ENCODE assay signal across 11 mouse cellular contexts in the genomic region with DNA sequence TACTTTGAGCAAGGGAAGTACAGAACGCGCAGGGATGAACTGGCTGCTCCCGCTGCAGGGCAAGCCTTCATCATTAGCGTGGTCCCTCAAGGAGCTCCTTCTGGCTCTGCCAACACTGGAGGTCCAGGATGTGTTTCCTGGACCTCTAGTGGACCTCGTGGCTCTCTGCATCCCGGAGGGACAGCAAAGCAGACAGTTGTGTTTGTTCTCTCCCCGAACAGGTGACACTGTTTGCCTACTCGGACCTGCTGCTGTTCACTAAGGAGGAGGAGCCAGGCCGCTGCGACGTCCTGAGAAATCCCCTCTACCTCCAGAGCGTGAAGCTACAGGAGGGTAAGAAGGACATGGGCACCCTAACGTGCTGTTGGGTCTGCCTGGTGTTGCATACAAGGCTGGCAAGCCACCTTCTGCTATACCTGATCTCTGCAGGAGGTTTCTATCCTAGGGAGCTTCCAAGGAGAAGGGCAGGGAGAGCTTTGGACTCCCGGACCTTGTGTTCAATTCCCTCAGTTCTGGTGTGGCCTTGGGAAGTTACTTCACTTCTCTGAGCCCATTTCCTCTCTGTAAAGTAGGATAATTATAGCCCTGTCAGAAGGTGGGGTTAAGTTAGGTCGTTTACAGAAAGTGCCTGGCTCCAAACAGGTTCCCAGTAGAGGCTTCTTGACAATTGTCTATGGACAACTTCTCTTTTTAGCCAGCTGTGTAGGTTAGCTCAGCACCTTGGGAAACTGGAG.
DNase-seq lines count a peak whose midpoint lies in the region; ATAC-seq and TF ChIP-seq lines count a peak whose summit lies in the region.
"Had no signal": no experiment of that assay in that cellular context is flagged by ENCODE, and none has a peak within 500 bp of the region (broad histone marks: within the 10 kb centered on the region; RNA-seq: fewer than 3 reads in every experiment).

No protein-coding gene starts in this region.

- H3K27me3 ChIP-seq in heart, embryonic 14.5 days (ENCODE audit: control insufficient read depth, insufficient read depth, low read length) = peaks cover 20% of the 10 kb centered on the region; the same call in 1 of the 2 replicates
- H3K27me3 ChIP-seq in lung, embryonic 15.5 days = no peaks in the 10 kb centered on the region
- H3K27me3 ChIP-seq in intestine, embryonic 15.5 days (replicated peaks) = no peaks in the 10 kb centered on the region
- H3K27me3 ChIP-seq in small intestine, adult 2 months (ENCODE audit: control insufficient read depth, insufficient read depth, low read length) = no peaks in the 10 kb centered on the region

- TF ChIP-seq POLR2A in small intestine, adult 2 months (IDR thresholded peaks at IDR 0.05; ENCODE audit: low read depth, low read length) = no peak

- H3K36me3 ChIP-seq in heart, embryonic 14.5 days (ENCODE audit: control insufficient read depth, insufficient read depth, low read length) = peaks cover 31% of the 10 kb centered on the region
- no peaks in the 10 kb centered on the region for H3K36me3 ChIP-seq in lung, embryonic 15.5 days
- H3K36me3 ChIP-seq in intestine, embryonic 15.5 days = no peaks in the 10 kb centered on the region
- H3K36me3 ChIP-seq in small intestine, adult 2 months (ENCODE audit: control insufficient read depth, insufficient read depth, low read length) = peaks cover 3% of the 10 kb centered on the region

- no peak for ATAC-seq in heart, embryonic 14.5 days (ENCODE audit: insufficient number of reproducible peaks, insufficient read depth, low FRiP score, low read depth)
- no peak for ATAC-seq in lung, embryonic 15.5 days (ENCODE audit: borderline replicate concordance, extremely low read depth, low FRiP score, low TSS enrichment)
- peak; percentile 27; the same call in 1 of the 2 replicates for ATAC-seq in intestine, embryonic 15.5 days

- H3K4me2 ChIP-seq in heart, embryonic 14.5 days (ENCODE audit: low read length) = no peak overlapping the region
- H3K4me2 ChIP-seq in lung, embryonic 15.5 days = no peak overlapping the region
- 0 out of 2 replicates have a peak overlapping the region, but pooled peaks have one; percentile 18 for H3K4me2 ChIP-seq in intestine, embryonic 15.5 days (replicated peaks)
- H3K4me2 ChIP-seq: midbrain, embryonic 12.5 days had no signal

- H3K4me1 ChIP-seq in heart, embryonic 14.5 days (ENCODE audit: control insufficient read depth in 2 of 2, insufficient read depth in 2 of 2, low read length in 2 of 2) = peaks cover 38 to 51% of the 10 kb centered on the region in 2 experiments
- H3K4me1 ChIP-seq in lung, embryonic 15.5 days = peaks cover 25% of the 10 kb centered on the region
- H3K4me1 ChIP-seq in intestine, embryonic 15.5 days (replicated peaks) = peaks cover 31% of the 10 kb centered on the region
- H3K4me1 ChIP-seq in small intestine, adult 2 months (ENCODE audit: control insufficient read depth, insufficient read depth, insufficient read length, low read length) = peaks cover 32% of the 10 kb centered on the region

- no peaks in the 10 kb centered on the region for H3K9me3 ChIP-seq in heart, embryonic 14.5 days (ENCODE audit: control insufficient read depth, low read length)
- no peaks in the 10 kb centered on the region for H3K9me3 ChIP-seq in lung, embryonic 15.5 days
- H3K9me3 ChIP-seq in intestine, embryonic 15.5 days = no peaks in the 10 kb centered on the region
- H3K9me3 ChIP-seq: midbrain, embryonic 12.5 days had no signal

- no peak for TF ChIP-seq CTCF in small intestine, adult 2 months (IDR thresholded peaks at IDR 0.05; ENCODE audit: extremely low read depth, insufficient read length, insufficient replicate concordance, low read depth, low read length)

- 57% methylated on average over 15 of the region's 15 CpGs for WGBS in heart, embryonic 14.5 days
- WGBS in lung, embryonic 15.5 days = 48% methylated on average over 15 of the region's 15 CpGs
- WGBS in intestine, embryonic 15.5 days = 52% methylated on average over 15 of the region's 15 CpGs
- 44% methylated on average over 15 of the region's 15 CpGs for WGBS in small intestine, adult 2 months

- no peak overlapping the region for H3K4me3 ChIP-seq in heart, embryonic 14.5 days (ENCODE audit: control insufficient read depth in 1 of 2, insufficient read depth in 1 of 2, low read depth in 1 of 2, low read length in 2 of 2)
- H3K4me3 ChIP-seq in lung, embryonic 15.5 days = no peak overlapping the region
- H3K4me3 ChIP-seq in intestine, embryonic 15.5 days (replicated peaks) = no peak overlapping the region
- H3K4me3 ChIP-seq in small intestine, adult 2 months (ENCODE audit: low read depth, low read length) = no peak overlapping the region
- H3K4me3 ChIP-seq: midbrain, embryonic 12.5 days had no signal

- peak overlapping the region; percentile 71 to 86 for H3K27ac ChIP-seq in heart, embryonic 14.5 days (replicated peaks in 1 of 2; ENCODE audit: control insufficient read depth in 1 of 2, insufficient read depth in 1 of 2, low read depth in 2 of 2, low read length in 2 of 2)
- peak overlapping the region; percentile 31 for H3K27ac ChIP-seq in lung, embryonic 15.5 days
- peak overlapping the region; percentile 56; the same call in 1 of the 2 replicates for H3K27ac ChIP-seq in intestine, embryonic 15.5 days
- H3K27ac ChIP-seq in small intestine, adult 2 months (ENCODE audit: insufficient read depth, low read depth, low read length) = peak overlapping the region; percentile 36
- H3K27ac ChIP-seq: midbrain, embryonic 12.5 days had no signal

- H3K9ac ChIP-seq in heart, embryonic 14.5 days (ENCODE audit: low read length) = peak overlapping the region; percentile 41; the same call in 1 of the 2 replicates
- no peak overlapping the region for H3K9ac ChIP-seq in lung, embryonic 15.5 days
- H3K9ac ChIP-seq in intestine, embryonic 15.5 days = no peak overlapping the region
- H3K9ac ChIP-seq: midbrain, embryonic 12.5 days had no signal

- no peak for DNase-seq in heart, adult 11 months
- no peak for DNase-seq in lung, postnatal 10 days
- no peak for DNase-seq in adrenal gland, postnatal 10 days
- DNase-seq in layer of hippocampus, postnatal 14 days (ENCODE audit: low spot score in 2 of 2) = no peak
- DNase-seq: cerebellum, adult 2 months; kidney, adult 18-20 months had no signal
